Mouse (Mus musculus) small intestine, adult 2 months (tissue): ENCODE data around the gene Tlk1. TPM values are rescaled to one million over a fixed set of nuclear protein-coding genes. Genes with fewer than 3 reads are reported as not detected.

Experiments
- H3K27ac ChIP-seq: fragments of 200-500 bp; 2 replicates; pipeline ENCODE4 v1.5.1; 2012; ENCODE audit warnings: low read depth, low read length, control low read depth, inconsistent platforms; ENCODE audit not compliant: insufficient read depth
- H3K27me3 ChIP-seq: fragments of 200-500 bp; 2 replicates; pipeline ENCODE4 v1.6.1; 2012; ENCODE audit warnings: mild to moderate bottlenecking, moderate library complexity, low read length, inconsistent platforms; ENCODE audit not compliant: control insufficient read depth, insufficient read depth
- H3K36me3 ChIP-seq: fragments of 200-500 bp; 2 replicates; pipeline ENCODE4 v1.6.1; 2012; ENCODE audit warnings: mild to moderate bottlenecking, low read length, control low read depth, inconsistent platforms; ENCODE audit not compliant: control insufficient read depth, insufficient read depth
- H3K4me1 ChIP-seq: fragments of 200-500 bp; 2 replicates; pipeline ENCODE4 v1.6.1; 2012; ENCODE audit warnings: low read length, inconsistent platforms, mixed read lengths; ENCODE audit not compliant: control insufficient read depth, insufficient read depth, insufficient read length
- H3K4me3 ChIP-seq: fragments of 200-500 bp; 2 replicates; pipeline ENCODE4 v1.5.1; 2012; ENCODE audit warnings: low read depth, mild to moderate bottlenecking, control low read depth, inconsistent platforms, low read length, moderate library complexity
- CTCF ChIP-seq: fragments of 200-500 bp; IDR thresholded peaks from 2 replicates; pipeline ENCODE4 v1.5.1; 2012; ENCODE audit warnings: low read depth, mild to moderate bottlenecking, control low read depth, inconsistent platforms, low read length, moderate library complexity, mixed read lengths; ENCODE audit not compliant: insufficient replicate concordance, insufficient read length; ENCODE audit errors: extremely low read depth
- POLR2A ChIP-seq: fragments of 200-500 bp; IDR thresholded peaks from 2 replicates; pipeline ENCODE4 v1.6.1; 2012; ENCODE audit warnings: low read depth, mild to moderate bottlenecking, control low read depth, inconsistent platforms, low read length, moderate library complexity
- WGBS: fragments of 180-500 bp; shearing (Covaris S2); methylation state at CpG from one replicate; pipeline ENCODE4 v1.1.7; 2018; 5-methylcytosine and 5-hydroxymethylcytosine counted together
- polyA plus RNA-seq: library from polyadenylated mRNA; depleted of rRNA; stranded (reverse); fragments of >200 nt; gene quantifications from 2 replicates; pipeline ENCODE4 v1.2.3, GENCODE M21; 2012

Tlk1 gene
- polyA plus RNA-seq, 1 experiment, result 6.5 TPM

- TF ChIP-seq POLR2A, result no peak
- TF ChIP-seq CTCF, result no peak
- WGBS, result 82% methylated on average over 5 of the region's 5 CpGs
- no peaks in the 10 kb centered on the region for H3K4me1 ChIP-seq
- H3K27me3 ChIP-seq, result no peaks in the 10 kb centered on the region
- no peaks in the 10 kb centered on the region for H3K36me3 ChIP-seq
- H3K4me3 ChIP-seq, result no peak overlapping the region
- no peak overlapping the region for H3K27ac ChIP-seq
These were observed 37.4 kb upstream of the Tlk1 start for GRCm38 (mm10) chr2:70862881-70863280.

DNA sequence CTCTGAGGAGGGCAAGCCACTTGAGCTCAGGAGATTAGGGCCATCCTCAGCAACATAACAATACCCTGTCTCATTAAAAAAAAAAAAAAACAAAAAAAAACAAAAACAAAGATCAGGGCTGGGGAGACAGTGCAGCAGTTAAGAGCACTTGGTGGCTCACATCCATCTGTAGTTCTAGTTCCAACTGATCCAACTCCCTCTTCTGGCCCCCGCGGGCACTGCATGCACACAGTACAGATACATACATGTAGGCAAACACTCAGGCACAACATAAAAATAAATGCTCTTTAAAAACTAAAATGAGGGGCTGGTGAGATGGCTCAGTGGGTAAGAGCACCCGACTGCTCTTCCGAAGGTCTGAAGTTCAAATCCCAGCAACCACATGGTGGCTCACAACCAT is 34.2 kb upstream of the Tlk1 start:
- Histone ChIP-seq H3K27ac (no peak overlapping the region), H3K36me3 (no peaks in the 10 kb centered on the region), H3K4me3 (no peak overlapping the region), H3K27me3 (no peaks in the 10 kb centered on the region), H3K4me1 (no peaks in the 10 kb centered on the region)
- TF ChIP-seq POLR2A (no peak), CTCF (no peak)
- 97% methylated on average over 4 of the region's 4 CpGs for WGBS

GRCm38 (mm10) chr2:70856971-70857370 is 31.4 kb upstream of the Tlk1 start:
- TF ChIP-seq POLR2A, result no peak
- no peak for TF ChIP-seq CTCF
- Histone ChIP-seq H3K27ac (no peak overlapping the region), H3K27me3 (no peaks in the 10 kb centered on the region), H3K4me1 (no peaks in the 10 kb centered on the region), H3K4me3 (no peak overlapping the region), H3K36me3 (no peaks in the 10 kb centered on the region)
- WGBS, result 86% methylated on average over 3 of the region's 3 CpGs

DNA sequence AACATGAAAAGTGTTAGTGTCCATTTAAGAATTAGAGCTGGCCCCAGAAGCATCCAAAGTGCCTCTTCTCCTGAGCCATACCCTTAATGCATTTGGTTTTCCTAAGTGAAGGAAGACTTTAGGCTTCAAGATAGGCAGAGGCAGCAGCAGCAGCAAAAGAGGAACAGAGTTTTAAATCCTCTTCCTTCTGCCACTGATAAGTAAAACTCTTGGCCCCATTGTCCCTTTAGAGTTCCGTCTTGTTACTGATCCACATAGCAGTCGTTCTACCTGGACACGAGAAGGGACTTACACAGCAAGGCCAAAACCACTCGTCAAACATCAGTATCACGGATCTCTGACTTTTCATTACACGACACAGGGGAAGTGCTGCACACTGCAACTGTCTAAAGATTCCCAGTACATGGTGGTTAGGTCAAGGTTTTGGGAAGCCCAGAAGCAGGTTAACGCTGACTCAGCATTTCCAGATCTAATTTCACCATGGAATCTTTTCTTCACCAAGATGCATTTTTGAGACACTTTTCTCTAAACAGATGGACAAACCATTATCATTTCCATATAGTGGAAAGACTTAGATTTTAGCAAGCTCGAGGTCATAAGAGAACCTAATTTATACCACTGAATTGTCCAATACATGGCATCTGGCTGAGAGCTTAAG is 28.8 kb upstream of the Tlk1 start:
- Histone ChIP-seq H3K4me3 (no peak overlapping the region), H3K4me1 (no peaks in the 10 kb centered on the region), H3K36me3 (no peaks in the 10 kb centered on the region), H3K27me3 (no peaks in the 10 kb centered on the region), H3K27ac (no peak overlapping the region)
- WGBS, result 87% methylated on average over 8 of the region's 8 CpGs
- TF ChIP-seq CTCF (no peak), POLR2A (no peak)

GRCm38 (mm10) chr2:70853329-70853728 is 27.8 kb upstream of the Tlk1 start:
- Histone ChIP-seq H3K4me1 (no peaks in the 10 kb centered on the region), H3K4me3 (no peak overlapping the region), H3K27ac (no peak overlapping the region), H3K27me3 (no peaks in the 10 kb centered on the region), H3K36me3 (no peaks in the 10 kb centered on the region)
- no peak for TF ChIP-seq POLR2A
- no peak for TF ChIP-seq CTCF
- 80% methylated on average over 7 of the region's 7 CpGs for WGBS

DNA sequence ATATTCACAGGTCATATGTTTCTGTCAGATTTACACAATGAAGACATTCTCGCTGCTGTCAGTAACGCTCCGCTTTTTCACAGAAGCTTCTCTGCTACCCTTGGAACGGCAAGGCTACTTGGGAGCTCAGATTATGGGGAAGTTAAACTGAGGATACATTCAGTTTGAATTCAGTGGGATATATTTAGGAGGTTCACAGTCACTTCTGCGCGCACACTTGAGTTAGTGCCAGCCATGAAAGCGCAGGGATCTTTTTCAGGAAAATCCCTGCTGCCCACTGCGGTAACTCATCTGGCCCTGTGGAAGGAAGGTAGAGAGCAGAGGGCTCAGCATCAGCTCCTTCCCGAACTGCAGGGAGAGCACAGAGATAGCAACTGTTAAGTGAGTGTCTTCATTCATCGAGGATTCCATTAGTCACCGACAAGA is 27.3 kb upstream of the Tlk1 start:
- H3K27ac ChIP-seq, result no peak overlapping the region
- TF ChIP-seq POLR2A, result no peak
- no peaks in the 10 kb centered on the region for H3K27me3 ChIP-seq
- WGBS, result 69% methylated on average over 11 of the region's 11 CpGs
- no peaks in the 10 kb centered on the region for H3K4me1 ChIP-seq
- no peaks in the 10 kb centered on the region for H3K36me3 ChIP-seq
- no peak overlapping the region for H3K4me3 ChIP-seq

GRCm38 (mm10) chr2:70852186-70852795 is 26.8 kb upstream of the Tlk1 start:
- H3K27ac ChIP-seq, result no peak overlapping the region
- no peak overlapping the region for H3K4me3 ChIP-seq
- TF ChIP-seq POLR2A (no peak), CTCF (no peak)
- peaks cover under 1% of the 10 kb centered on the region; the same call in 1 of the 2 replicates for H3K4me1 ChIP-seq
- no peaks in the 10 kb centered on the region for H3K27me3 ChIP-seq
- 69% methylated on average over 8 of the region's 8 CpGs for WGBS
- H3K36me3 ChIP-seq, result no peaks in the 10 kb centered on the region
